Mouse (Mus musculus) heart, adult 2 months (tissue): ENCODE measurements around the gene Gm21915. TPM values are rescaled to one million over a fixed set of nuclear protein-coding genes. Genes with fewer than 3 reads are reported as not detected.

Source experiments
- DNase-seq, 2 experiments: peaks; one replicate each; pipeline ENCODE4 v3.0.0; 2021
- H3K27ac ChIP-seq: fragments of 200-600 bp; 2 replicates; pipeline ENCODE4 v1.8.1; 2022
- H3K27me3 ChIP-seq: fragments of 200-500 bp; 2 replicates; pipeline ENCODE4 v1.6.1; 2012; ENCODE audit warnings: mild to moderate bottlenecking, low read length, inconsistent platforms, mixed read lengths; ENCODE audit not compliant: control insufficient read depth, insufficient read depth
- H3K36me3 ChIP-seq: fragments of 200-500 bp; 2 replicates; pipeline ENCODE4 v1.6.1; 2012; ENCODE audit warnings: low read length, inconsistent platforms; ENCODE audit not compliant: control insufficient read depth, insufficient read depth
- H3K4me1 ChIP-seq: fragments of 200-500 bp; 2 replicates; pipeline ENCODE4 v1.6.1; 2011; ENCODE audit warnings: low read length; ENCODE audit not compliant: control insufficient read depth, insufficient read depth
- H3K4me3 ChIP-seq: fragments of 200-600 bp; 2 replicates; pipeline ENCODE4 v1.8.1; 2022
- H3K79me2 ChIP-seq: fragments of 200-500 bp; replicated peaks from 2 replicates; pipeline ENCODE4 v1.6.1; 2012; ENCODE audit warnings: mild to moderate bottlenecking, inconsistent platforms, low read length, moderate library complexity, mixed read lengths; ENCODE audit not compliant: control insufficient read depth, insufficient read depth
- H3K9ac ChIP-seq: fragments of 200-500 bp; 2 replicates; pipeline ENCODE4 v1.6.1; 2012; ENCODE audit warnings: low read depth, mild to moderate bottlenecking, control low read depth, inconsistent platforms, low read length, mixed read lengths
- CTCF ChIP-seq: fragments of 200-600 bp; IDR thresholded peaks from 2 replicates; pipeline ENCODE4 v1.8.1; 2022; ENCODE audit warnings: antibody characterized with exemption, mild to moderate bottlenecking, moderate library complexity
- EP300 ChIP-seq: fragments of 200-500 bp; IDR thresholded peaks from 2 replicates; pipeline ENCODE4 v1.6.1; 2011; ENCODE audit warnings: low read depth, low read length, control low read depth; ENCODE audit not compliant: insufficient read depth
- POLR2A ChIP-seq: fragments of 200-500 bp; IDR thresholded peaks from 2 replicates; pipeline ENCODE4 v1.6.1; 2011; ENCODE audit warnings: mild to moderate bottlenecking, low read depth, low read length, control low read depth; ENCODE audit not compliant: insufficient read depth
- WGBS: fragments of 180-500 bp; shearing (Covaris S2); methylation state at CpG from one replicate; pipeline ENCODE4 v1.1.7; 2018; 5-methylcytosine and 5-hydroxymethylcytosine counted together
- intact Hi-C: fragments of 180-260 bp; cut with DNase I; formaldehyde crosslinking; loops from one replicate; pipeline ENCODE4 v1.15.1; 2025
- polyA plus RNA-seq: library from polyadenylated mRNA; depleted of rRNA; stranded (reverse); fragments of >200 nt; gene quantifications from 2 replicates; pipeline ENCODE4 v1.2.3, GENCODE M21; 2012
- total RNA-seq, 2 experiments: library from RNA; stranded (reverse); gene quantifications; 2 replicates each; pipeline ENCODE4 v1.2.3; 2021

Gm21915 gene
- total and polyA plus RNA-seq, 3 experiments = not detected

DNA sequence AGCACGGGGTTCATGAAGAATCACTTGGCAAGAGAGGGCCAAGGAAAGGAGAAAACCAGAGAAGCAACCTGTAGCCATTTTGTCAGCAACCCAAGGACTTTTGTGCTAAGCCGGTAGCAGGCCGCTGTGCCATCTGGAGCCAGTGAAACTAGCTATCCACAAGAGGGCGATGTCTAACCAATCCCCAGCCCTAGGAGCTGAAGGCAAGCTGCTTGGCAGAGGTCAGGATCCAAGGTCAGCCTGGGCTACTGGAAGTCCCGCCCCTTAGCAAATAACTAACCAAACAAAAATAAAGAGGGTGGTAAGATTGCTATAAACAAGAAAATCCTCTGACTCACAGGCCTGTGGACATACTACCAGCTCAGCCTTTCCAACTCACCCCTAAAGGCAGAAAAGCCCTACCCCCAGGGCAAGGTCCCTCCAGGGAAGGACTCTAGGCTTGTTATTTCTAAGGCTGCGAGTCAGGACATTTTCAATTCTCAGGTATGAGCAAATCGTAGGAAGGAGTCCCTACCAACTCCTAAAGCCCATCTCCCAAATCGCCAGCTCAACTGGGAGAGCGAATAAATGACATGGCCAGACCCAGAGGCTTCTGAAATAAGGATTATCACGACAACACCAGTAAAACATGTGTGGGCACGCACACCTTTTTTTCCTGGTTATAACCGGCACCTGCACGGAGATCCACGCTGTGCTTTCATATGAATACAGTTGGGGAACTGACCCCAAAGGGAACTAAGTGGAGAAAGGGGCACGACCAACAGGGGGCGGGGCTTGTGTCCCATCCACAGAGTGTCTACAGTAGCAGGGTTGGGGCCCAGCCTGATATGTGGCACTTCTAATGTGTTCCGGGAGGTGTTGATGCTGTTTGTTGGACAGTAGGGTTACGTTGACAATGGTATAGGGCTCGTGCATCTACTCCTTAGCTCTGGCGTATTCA, 42.0 kb upstream of the Gm21915 start:
- Histone ChIP-seq H3K9ac (no peak overlapping the region), H3K36me3 (no peaks in the 10 kb centered on the region), H3K79me2 (no peaks in the 10 kb centered on the region), H3K4me3 (no peak overlapping the region), H3K27me3 (no peaks in the 10 kb centered on the region), H3K27ac (no peak overlapping the region), H3K4me1 (no peaks in the 10 kb centered on the region)
- peak; percentile 61 for TF ChIP-seq CTCF
- no peak for TF ChIP-seq POLR2A
- 77% methylated on average over 20 of the region's 20 CpGs for WGBS
- intact Hi-C loops = no loop called here
- DNase-seq = peak in 1 of 2 experiments; percentile 36

DNA sequence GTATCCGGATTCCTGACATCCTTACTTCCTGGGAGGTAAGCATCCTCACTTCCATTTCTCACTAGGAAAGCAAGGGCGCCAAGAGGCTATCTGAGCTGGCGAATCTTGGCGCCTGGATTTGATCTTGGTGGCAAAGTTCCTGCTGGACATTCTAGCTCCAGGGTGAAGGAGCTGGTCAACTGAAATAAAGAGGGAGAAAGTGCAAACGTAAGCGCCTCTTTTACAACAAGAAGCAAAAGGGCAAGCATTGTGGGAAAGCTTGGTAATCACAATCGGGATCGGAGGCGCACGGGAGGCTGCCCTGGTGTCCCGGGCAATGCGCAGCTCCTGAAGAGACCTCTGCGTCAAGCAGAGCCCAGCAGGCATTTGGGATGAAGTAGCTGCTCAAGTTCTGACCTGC, 41.0 kb upstream of the Gm21915 start:
- H3K79me2 ChIP-seq = no peaks in the 10 kb centered on the region
- H3K9ac ChIP-seq = no peak overlapping the region
- H3K4me1 ChIP-seq = no peaks in the 10 kb centered on the region
- 75% methylated on average over 13 of the region's 13 CpGs for WGBS
- H3K27ac ChIP-seq = no peak overlapping the region
- intact Hi-C loops = no loop called here
- no peaks in the 10 kb centered on the region for H3K27me3 ChIP-seq
- no peak for TF ChIP-seq EP300
- no peak for DNase-seq
- no peak overlapping the region for H3K4me3 ChIP-seq
- H3K36me3 ChIP-seq = no peaks in the 10 kb centered on the region

DNA sequence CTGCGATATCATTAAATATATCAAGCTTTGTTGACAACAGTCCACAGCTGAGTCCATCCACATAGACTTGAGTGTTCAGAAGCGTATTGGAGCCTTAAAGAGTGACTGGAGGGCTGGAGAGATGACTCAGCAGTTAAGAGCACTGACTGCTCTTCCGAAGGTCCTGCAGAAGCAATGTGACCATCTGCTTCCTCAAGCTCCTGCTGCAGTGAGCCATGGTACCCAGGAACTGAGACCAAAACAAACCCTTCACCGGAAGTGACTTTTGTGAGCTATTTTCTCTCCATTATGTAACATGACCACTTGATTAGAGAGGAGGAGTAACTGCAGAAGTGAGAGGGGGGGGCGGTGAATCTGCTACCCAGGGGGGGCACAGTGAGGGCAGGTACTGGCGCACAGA, 39.3 kb upstream of the Gm21915 start:
- intact Hi-C loops = no loop called here
- Histone ChIP-seq H3K36me3 (no peaks in the 10 kb centered on the region), H3K9ac (no peak overlapping the region), H3K27ac (no peak overlapping the region), H3K79me2 (no peaks in the 10 kb centered on the region), H3K4me1 (no peaks in the 10 kb centered on the region), H3K27me3 (no peaks in the 10 kb centered on the region), H3K4me3 (no peak overlapping the region)
- TF ChIP-seq CTCF (no peak), POLR2A (no peak), EP300 (no peak)
- WGBS = 42% methylated on average over 6 of the region's 6 CpGs
- no peak for DNase-seq

DNA sequence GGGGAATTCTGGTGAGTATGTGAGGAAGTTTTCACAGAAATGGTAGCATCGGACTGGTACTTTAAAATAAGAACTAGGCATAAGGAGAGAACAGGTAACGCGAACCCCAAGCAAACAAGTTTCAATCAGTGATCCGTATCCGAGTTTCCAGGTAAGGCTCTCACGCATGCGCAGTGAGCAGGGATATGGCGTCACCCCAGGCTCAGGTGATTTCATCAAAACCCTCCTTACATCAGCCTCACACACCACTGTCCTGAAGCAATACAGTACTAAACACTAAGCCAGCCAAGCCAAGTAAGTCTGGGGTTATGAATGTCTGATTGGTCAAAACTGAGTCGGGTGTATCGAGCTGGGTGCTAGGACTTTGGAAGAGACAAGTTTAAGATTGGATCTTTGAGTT, 38.9 kb upstream of the Gm21915 start:
- TF ChIP-seq CTCF (no peak), POLR2A (no peak), EP300 (no peak)
- no peaks in the 10 kb centered on the region for H3K36me3 ChIP-seq
- H3K9ac ChIP-seq = no peak overlapping the region
- intact Hi-C loops = no loop called here
- H3K4me3 ChIP-seq = no peak overlapping the region
- H3K27ac ChIP-seq = no peak overlapping the region
- 94% methylated on average over 10 of the region's 10 CpGs for WGBS
- H3K79me2 ChIP-seq = no peaks in the 10 kb centered on the region
- no peaks in the 10 kb centered on the region for H3K4me1 ChIP-seq
- no peaks in the 10 kb centered on the region for H3K27me3 ChIP-seq
- DNase-seq = no peak

DNA sequence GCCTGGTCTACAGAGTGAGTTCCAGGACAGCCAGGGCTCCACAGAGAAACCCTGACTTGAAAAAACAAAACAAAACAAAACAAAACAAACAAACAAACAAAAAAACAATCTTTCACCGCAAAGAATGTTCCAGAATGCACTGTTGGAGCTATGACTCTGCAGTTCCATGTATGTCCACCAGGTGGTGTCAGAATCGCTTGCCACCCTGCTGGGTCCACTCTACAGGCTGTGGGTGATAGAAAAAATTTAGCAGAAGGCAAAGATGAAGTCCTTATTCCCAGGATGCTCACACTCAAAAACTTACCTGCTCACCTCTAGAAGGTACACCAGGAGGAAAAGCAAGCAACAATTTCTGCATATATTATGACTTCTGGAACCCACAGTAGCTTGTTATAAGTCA, 34.4 kb upstream of the Gm21915 start:
- peak; percentile 55 to 66 for DNase-seq
- intact Hi-C loops = loop anchor here (1.0 to 5.0 kb wide), 2 partner anchors 96 to 115 kb away; no protein-coding TSS in a partner anchor
- Histone ChIP-seq H3K79me2 (no peaks in the 10 kb centered on the region), H3K4me3 (no peak overlapping the region), H3K9ac (no peak overlapping the region), H3K27ac (no peak overlapping the region), H3K4me1 (peaks cover 2% of the 10 kb centered on the region; the same call in 1 of the 2 replicates), H3K36me3 (no peaks in the 10 kb centered on the region), H3K27me3 (no peaks in the 10 kb centered on the region)
- TF ChIP-seq EP300 = 0 out of 2 replicates have a peak, but pooled peaks have one; percentile 40
- TF ChIP-seq CTCF = peak; percentile 99
- TF ChIP-seq POLR2A = no peak
- WGBS = 2% methylated on average over 2 of the region's 2 CpGs

DNA sequence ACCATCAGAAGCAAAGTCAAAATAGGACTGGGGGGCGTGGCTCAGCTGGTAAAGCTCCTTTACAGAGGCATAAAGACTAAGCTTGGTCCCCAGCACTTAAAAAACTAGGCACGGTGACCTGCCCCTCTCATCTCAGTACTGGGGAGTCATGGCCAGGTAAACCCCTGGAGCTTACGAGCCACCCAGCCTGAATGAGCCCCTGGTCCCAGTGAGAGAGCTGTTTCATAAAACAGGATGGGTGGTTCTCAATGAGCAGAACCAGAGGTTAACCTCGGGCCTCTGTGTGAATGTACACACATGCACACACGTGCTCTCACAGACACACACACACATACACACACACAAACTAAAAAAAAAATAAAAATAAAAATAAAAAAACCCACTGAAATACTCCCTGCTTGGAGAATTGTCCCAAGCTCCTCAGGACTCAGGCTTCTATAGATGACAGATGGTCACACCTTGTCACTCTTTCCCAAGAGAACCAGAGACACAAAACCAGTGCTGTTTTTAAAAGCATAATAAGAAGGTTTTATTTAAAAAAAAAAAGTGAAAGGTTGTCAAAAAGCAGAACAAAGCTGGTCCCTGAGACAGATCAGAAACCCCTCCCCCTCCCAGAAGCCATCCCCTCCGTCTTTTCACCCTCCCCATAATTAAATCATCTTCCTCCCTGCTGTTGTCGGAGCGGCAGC, 32.6 kb upstream of the Gm21915 start:
- H3K4me3 ChIP-seq = peak overlapping the region; percentile 59
- H3K9ac ChIP-seq = no peak overlapping the region
- H3K79me2 ChIP-seq = no peaks in the 10 kb centered on the region
- TF ChIP-seq CTCF = no peak
- no peak for TF ChIP-seq EP300
- no peak for TF ChIP-seq POLR2A
- WGBS = 45% methylated on average over 8 of the region's 8 CpGs
- no peak overlapping the region for H3K27ac ChIP-seq
- intact Hi-C loops = loop anchor here (5.0 kb wide), 1 partner anchor 94 kb away; no protein-coding TSS in a partner anchor
- H3K4me1 ChIP-seq = peaks cover 2% of the 10 kb centered on the region; the same call in 1 of the 2 replicates
- no peaks in the 10 kb centered on the region for H3K27me3 ChIP-seq
- no peak for DNase-seq
- no peaks in the 10 kb centered on the region for H3K36me3 ChIP-seq
